Mouse (Mus musculus) lung, postnatal 14 days (tissue): Measurements from ENCODE around the gene Slc8a2.
A peak's percentile ranks its signal among the peaks of the same experiment; 100 is the strongest.

Experiments used
- DNase-seq: peaks from one replicate; pipeline ENCODE4 v3.0.0; 2021

Slc8a2 gene

DNA sequence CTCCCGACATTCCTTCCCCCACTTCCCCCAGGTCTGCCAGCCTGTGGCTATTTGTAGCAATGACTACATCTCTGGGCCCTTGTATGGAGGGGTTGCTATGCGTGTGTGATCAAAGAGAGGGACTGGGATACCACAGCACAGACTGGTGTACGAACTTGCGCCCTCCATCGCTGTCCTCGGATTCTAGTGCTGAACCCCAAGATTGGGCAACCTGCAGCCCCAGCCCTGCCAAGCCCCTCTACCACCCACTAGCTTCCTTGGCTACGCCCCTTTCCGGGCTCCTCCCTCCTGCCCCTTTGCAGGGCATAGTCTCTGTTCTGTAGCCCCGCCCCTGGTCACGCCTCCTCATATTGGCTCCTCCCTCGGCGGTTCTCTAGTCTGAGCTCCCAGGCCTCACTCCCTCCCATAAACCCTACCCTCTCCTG, at the start of gene Slc8a2:
Gene Slc8a2 (plus strand): TSS at position 406 of the 425 bp plus-strand sequence.
- DNase-seq: peak; percentile 67

DNA sequence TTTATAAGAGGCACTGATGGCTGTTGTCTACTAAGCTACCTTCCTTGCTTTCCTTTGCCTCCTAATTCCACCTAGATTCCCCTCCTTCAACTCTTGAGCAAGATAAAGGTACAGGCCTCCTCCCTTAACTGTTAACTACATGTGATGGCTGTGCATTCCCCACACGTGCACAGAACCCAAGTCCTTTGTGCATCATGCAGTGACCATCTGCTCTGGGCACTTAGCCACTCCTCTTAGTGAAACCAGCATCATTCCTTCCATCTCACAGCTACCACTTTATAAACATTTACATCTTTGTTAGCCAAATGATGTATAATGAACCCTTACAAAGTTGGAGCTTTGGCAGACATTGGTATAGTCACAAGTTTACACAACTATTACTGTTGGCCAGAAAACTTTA, 49.7 kb upstream of the Slc8a2 start:
- no peak for DNase-seq

DNA sequence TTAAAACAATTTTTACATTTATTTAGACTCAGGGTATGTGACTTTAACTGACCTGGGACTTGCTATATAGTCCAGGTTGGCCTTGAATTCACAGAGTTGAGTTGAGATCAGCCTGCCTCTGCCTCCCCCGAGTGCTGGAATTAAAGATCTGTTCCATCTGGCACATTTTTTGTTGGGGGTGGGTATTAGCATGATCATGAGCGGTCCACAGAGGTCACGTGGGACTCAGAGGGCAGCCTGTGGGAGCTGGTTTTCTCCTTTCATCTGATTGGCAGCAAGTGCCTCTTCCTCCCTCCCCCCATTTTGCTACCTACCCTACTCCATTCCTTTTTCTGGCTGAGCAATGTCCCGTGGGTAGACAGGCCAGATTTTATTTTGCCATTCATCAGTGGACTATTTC, 49.0 kb upstream of the Slc8a2 start:
- no peak for DNase-seq

DNA sequence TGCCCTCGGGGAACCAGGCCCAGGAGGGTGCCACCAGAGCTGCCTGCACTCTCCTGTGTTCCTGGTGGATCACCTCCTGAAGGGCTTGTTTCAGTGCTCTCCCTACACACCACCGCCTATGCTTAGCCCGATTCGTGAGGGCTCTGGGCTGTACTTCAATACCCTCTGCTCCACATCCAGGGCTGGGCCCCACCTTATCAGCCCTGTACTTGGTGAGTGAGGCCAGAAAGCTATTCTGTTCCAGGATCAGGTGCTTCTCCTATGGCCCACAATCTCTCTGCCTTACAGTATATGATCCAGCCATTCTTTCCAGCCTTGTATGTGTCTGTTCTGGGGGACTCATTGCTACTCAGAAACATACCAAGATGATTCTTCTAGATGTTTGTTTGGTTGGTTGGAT, 46.3 kb upstream of the Slc8a2 start:
- no peak for DNase-seq

DNA sequence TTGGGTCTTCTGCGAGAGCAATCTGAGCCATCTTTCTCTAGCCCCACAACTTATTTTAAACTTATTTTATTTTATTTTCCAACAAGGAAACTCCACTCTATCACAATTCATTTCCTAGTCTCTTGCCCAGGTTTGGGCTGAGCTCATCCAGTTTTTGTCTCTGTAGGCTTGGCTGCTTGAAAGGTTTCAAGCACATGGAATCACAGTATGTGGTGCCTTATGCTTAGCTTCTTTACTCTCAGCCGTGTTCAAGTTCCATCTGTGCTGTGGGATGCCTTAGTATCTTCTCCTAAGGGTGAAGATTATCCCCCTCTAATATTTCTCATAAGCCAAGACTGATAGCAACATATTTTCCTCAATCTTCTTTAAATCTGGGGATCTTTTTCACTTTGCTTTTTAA, 42.0 kb upstream of the Slc8a2 start:
- DNase-seq: no peak

DNA sequence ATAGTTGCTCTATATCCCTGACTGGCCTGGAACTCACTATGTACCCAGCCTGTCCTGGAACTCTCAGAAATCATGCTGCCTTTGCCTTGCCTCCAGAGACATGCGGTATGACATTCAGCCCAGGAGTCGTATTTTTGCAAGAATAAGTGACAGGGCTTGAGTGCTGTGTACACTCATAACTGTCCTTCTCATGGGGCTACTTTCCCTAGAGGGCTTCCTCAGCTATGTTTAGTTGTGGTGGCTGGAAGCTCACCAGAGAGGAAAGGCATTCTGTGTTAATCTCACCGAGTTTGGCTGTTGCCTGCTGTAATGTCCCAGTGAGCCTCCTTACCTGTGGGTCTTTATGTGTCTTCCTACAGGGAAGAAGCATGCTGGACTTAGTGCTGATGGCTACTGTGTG, 35.0 kb upstream of the Slc8a2 start:
- no peak for DNase-seq

DNA sequence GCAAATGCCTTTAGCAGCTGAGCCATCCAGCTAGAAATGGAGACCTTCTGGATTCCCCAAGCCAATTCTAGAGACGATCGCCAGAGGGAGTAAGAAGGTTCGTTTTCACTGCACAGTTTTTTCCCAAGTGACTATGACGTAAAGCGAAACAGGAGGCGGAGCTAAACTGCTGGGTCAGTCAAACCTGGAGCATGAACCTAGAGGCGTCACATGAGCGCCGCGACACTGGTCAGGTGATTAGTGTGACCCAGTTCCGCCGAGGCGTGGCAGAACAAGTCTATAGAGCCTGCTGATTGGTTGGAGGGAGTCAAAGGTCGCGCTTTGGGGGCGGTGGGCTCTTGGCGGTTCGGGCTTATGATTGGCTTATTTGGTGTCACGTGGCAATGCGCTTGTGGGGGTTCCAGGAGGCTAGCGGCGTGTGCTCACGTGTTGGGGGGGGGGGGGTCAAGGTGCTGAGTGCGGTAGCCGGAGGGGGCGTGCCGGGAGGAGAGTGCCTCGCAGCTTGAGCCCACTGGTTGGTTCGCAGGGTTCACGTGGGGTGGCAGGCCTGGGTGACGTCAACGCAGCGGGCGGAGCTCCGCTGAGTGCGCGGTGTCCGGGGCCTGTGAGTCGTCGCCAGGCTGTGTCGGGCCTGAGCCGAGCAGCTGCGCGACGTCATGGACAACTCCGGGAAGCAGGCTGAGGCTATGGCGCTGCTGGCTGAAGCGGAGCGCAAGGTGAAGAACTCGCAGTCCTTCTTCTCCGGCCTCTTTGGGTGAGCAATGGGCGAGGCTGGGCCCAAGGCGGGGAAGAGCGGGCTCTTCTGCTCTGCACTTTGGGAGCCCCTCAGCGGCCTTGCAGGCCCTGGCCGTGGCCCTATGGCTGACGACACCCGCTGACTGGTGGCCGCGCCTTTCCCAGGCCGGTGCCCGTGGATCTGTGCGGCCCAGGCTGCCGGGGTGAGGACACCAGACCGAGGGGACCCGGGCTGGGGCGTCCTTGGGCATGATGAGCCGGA, 31.3 kb upstream of the Slc8a2 start, which contains the start of gene Napa:
Gene Napa (plus strand): TSS at position 438 of the 997 bp plus-strand sequence.
- DNase-seq: peak; percentile 97

DNA sequence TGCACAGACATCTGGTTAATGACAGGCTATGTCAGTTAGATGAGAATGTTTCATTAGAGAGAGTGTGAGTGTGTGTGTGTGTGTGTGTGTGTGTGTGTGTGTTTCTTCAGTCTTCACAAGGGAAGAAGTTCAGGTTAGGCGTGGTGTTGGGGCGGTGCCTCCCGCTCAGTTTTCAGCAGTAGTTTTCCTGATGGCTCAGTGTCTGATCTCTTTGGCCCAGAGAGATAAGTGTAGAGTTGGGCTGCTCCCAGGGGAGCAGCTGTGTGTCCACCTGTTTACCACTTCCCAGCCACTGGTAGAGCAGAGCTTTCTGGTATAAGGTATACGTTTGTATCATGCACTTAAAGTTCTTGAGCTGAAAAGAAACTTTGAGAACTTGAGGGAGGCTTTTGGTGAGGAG, 29.7 kb upstream of the Slc8a2 start:
- no peak for DNase-seq

DNA sequence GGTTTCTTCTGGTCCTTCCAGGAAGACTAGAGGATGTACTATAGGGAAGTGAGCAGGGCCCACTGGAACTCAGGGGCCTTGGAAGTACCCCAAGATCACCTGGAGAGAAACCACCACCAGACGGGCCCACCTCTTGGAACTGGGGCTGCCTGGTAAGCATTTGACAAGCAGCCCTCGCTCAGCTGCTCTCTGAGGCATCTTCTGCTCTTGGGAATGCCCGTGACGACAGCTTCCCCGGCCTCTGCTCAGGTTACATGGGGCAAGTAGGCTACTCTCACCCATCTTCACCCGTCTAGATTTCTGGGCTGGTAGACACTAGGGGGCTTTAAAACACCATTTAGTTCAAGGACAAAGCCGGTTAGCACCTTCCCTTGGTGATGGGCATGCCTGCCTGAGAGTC, 28.5 kb upstream of the Slc8a2 start:
- no peak for DNase-seq

DNA sequence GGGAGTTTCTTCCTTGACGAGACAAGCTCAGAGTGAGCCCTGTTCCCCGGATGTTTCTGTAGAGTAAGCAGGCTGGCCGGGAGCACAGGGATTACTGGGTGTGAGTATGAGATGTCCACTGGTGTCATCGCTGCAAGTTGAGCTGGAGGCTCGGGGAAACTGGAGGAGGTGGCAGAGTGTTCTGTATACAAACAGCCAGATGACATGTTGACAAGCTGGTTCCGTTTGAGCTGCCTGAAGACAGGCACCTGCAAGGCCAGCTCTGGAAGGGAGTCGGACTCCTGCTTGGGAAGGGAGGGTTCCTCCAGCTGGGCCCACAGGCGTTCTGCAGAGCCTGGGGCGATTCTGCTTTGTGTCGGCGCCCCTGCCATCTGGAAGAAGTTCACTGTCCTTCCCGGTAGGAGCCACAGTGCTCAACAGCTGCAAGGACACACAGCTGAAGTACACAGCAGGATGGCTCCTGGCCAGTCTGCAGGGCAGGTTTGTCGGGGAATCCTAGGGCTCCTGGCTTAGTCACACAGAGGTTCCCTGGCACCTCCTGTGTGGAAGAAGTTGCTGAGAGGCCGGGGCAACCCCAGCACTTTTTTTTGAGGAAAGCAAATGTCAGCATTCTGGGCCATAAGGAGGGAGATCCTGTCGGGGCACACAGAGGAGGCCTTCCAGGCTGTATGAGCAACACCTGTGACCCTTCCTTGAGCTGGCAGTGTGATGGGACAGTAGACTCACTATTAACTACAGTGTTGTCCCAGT, 27.7 kb upstream of the Slc8a2 start:
- DNase-seq: no peak

DNA sequence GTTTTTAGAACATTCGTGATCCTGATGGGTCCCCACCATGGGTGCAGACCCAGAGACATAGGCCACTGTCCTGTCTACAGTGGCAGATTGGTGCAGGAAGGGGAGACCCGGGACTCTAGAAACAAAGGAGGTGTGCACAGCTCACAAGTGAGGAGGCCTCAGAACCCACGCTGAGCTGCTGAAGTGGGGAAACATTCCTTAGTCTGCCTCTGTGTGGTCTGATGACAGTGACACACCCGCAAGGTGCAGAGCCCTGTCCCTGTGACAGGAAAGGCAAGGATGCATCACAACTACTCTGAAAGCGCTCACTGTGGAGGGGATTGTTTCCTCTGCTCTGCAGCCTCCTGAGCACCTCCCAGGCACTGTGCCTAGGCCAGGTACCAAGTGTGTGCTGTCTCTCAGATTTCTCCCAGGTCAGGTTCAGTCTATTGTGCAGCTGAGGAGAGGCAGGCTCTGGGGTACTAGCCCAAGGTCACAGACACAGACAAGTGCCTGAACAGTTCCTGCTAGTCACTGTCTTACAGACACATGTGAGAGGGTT, 26.9 kb upstream of the Slc8a2 start:
- DNase-seq: no peak

DNA sequence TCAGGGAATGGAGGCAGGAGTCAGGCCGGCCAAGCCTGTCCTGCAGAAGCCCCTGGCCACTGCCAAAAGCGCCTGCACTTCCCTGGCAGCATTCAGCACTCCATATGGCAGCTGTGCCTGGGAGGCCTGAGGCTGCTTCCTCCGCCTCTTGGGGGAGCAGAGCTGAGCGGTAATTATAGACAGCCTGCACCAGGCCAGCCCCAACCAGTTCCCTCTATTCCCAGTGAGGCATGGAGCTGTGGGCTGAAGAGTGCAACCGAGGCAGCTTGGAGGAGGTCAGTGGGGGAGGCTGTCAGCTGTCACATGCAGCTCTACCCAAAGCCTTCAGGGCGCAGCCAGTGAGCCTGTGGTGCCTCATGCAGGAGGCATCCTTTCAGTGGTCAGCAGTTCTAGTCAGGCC, 25.9 kb upstream of the Slc8a2 start:
- DNase-seq: no peak

DNA sequence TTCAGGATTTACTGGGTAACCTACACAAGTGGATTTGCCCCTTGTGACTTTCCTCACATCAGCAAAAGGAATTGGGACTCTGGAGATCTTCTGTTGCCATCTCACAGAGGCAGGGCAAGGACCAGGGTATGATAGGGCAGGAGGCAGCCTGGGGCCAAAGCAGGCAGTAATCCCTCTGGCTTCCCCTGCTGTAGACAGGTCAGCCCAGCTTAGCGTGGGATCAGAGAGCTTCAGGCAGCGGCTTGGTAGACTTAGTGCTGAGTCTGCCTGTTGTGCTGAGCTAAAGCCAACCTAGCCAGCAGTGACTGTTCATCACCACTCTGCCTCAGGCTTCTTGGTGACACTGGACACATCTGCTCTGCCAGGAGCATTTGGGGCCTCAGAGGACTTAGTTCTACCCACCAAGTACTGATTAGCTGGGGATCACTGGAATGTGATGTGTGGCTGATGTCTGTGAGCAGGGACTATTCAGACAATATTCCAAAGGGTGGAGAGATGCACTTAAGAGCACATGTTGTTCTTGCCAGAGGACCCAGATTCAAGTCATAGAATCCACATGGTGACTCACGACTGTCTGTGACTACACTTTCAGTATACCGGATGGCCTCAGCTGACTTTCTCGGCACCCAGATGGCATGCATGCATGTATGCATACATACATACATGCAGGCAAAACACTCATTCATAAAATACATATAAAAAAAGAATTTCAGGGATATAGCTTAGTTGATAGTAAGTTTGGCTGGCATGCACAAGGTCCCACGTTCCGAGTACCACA, 24.8 kb upstream of the Slc8a2 start:
- no peak for DNase-seq

DNA sequence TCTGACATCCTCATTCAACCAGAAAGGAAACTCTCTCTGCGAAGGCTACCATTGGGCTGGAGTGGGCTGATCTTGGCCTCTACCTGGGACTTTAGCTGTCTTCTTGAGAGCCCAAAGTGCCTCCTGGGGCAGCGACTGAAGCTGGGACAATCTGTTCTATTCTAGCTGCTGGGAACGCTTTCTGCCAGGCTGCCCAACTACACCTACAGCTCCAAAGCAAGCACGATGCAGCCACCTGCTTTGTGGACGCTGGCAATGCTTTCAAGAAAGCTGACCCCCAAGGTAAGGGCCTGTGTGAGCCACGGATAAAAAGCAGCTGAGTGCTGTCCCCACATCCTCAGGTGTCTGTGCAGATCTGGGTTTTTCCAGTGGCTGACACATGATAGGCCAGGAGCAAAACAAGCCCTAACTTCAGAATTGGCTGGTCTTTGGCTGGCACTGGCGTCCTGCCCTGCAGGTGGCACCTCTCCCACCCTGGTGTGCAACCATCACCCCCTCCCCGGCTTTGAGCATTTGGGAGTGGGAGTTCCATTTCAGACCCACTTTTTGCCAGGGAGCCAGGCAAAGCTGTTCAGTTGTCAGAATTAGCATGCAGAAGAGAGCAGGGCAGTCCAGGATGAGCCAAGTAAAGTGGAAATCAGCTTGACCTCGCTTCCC, 20.6 kb upstream of the Slc8a2 start:
- DNase-seq: no peak

DNA sequence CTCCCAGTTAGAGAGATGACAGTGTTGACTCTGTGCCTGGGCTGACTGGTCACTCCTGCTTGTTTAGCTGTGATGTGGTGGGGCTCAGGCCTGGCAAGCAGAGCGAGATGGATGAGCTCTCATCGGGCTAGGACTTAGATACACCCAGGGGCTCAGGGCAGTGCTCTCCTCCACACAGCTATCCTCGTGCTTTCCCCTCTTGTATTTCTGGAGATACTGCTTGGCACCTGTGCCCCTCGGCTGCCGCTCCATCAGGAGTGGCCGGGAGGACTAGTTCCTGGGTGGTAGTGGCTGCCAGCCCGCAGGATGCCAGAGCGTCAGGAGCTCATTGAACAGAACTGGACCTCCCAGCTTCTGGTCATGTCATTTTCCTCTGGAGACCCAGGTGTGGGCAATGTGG, 19.5 kb upstream of the Slc8a2 start:
- no peak for DNase-seq

DNA sequence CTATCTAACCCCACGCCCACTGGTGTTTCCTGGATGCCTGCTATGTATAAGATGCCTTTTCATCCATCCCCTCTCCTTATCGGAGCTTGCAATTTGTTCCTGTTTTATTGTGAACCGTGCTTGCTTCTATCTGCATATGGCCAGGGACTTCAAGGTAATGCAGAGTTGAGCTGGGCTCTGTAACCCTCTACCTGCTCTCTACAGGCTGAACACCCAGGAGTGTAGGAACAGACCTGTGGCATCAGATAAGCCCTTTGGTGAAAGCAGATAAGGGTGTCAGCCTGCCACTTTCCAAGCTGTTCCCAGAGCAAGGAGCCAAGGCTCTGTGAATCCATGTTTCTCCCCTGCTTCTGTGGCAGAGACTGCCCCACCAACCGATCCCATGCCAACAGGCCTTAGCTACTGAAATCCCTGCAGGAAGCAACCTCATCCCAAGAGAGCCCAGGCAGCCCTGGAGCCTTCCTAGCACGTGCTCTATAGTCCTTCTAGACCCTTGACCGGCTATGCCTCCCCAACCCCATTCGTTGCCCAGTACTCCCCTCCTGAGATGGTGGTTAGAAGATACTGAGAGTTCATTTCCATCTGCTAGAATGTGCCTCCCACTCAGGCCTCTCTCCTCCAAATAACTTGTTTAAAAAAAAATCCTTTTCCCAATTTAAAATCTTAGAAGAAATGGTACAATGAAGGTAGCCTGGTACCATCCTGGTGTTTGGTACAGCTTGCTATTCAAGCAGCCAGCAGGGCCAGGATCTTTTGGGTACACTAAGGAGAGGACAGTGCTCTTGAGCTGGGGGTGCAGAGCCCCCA, 18.1 kb upstream of the Slc8a2 start:
- DNase-seq: no peak

DNA sequence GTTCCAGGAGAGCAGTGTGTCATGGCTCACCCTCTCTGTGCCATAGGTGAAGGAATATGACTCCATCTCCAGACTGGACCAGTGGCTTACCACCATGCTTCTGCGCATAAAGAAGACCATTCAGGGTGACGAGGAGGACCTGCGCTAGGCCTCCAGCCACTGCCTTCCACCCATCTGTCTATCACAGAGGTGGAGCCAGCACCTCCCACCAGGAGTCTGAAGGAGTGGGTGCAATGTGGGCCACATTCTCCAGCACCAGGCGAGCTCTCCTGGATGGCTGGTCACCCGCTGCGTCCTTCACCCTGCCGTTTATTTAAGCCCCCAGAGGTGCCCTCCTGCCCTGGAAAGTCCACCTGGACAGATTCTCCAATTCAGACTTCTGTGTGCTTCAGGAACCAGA, 13.2 kb upstream of the Slc8a2 start:
- no peak for DNase-seq

DNA sequence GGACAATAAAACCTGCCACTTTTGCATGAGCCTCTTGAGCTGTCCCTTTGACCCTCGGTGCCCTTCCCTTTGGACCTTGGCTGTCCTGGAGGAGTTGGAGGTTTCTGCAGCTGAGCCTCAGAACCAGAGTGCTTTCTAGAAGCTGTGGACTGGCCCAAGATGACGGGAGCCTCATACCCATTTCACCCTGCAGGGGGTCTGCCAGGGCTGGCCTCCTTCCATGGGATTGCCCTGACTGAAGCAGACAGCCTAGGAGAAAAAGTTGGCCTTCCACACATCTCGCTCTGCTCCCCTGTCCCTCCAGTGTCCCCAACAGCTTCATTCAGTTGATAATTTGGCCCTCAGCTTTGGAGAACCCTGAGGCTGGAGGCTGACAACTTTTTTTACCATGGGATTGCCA, 12.5 kb upstream of the Slc8a2 start:
- DNase-seq: no peak

DNA sequence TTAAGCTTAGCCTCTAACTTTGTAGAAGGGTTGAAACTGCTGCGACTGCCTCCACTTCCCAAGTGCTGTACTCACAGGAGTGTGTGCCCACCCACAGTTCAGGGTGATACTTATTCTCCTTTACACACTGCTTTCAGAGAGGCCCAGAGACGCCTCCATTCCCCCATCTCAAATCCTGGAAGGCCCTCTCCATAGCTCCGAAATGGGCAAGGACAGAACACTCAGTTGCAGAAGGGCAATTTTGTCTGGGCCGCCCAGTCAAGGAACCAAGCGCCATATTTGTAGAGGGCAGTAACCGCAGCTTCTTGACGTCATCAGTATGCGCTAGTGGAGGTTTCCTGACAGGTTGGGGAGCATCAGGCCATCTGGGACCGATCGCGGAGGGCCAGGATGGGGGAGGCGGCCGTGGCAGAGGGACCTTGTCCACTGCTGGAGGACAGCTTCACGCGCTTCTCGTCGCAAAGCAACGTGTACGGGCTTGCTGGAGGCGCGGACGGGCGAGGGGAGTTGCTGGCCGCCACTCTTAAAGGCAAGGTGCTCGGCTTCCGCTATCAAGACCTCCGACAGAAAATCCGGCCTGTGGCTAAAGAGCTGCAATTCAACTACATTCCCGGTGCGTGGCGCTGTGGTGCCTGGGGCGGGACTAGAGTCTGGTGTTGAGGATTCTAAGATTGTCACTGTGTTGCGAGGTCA, 9.9 kb upstream of the Slc8a2 start, which contains the start of gene Kptn:
Gene Kptn (plus strand): TSS at position 327 of the 693 bp plus-strand sequence.
- DNase-seq: peak; percentile 91

DNA sequence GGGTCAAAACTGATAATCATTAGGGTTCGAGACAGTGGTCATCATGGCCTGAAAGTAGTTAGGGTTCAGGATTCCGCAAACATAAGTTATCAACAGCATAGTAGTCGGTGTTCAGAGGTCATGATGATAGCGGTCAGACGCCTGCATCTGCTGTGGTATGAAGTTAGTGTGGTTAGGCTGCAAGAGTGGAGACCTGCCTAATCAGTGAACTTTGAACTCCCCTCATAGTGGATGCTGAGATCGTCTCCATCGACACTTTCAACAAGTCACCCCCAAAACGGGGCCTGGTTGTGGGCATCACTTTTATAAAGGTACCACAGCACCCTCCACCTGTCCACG, 9.4 kb upstream of the Slc8a2 start:
- DNase-seq: no peak

DNA sequence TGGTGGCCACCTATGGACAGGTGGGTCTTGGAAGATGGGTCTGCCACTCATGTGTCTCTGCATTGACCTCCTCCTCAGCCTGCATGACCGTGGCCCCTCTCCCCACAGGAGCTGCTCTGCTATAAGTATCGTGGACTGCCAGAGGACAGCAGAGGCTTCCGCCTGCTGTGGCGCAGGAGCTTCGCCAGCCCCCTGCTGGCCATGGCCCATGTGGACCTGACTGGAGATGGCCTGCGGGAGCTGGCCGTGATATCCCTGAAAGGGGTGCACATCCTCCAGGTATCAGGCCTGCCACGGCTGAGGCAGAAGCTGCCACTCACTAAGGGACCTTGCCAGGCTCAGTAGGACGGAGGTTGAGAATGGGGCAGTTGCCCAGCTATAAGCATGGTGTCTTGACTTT, 3.8 kb upstream of the Slc8a2 start:
- no peak for DNase-seq
